Mouse (Mus musculus) kidney, adult 2 months (tissue): Measurements from ENCODE around the gene Zmym4.
A peak's percentile ranks its signal among the peaks of the same experiment; 100 is the strongest.
"Not testable (repeated sequence)": the region's sequence is repeated elsewhere in the genome, so short reads cannot be mapped to it uniquely, and the experiment has no call there.

Experiments used
- CTCF ChIP-seq: fragments of 200-500 bp; conservative IDR thresholded peaks from 2 replicates; pipeline ENCODE4 v1.5.1; 2011; ENCODE audit warnings: low read depth, mild to moderate bottlenecking, control low read depth, low read length, moderate library complexity, mixed read lengths; ENCODE audit not compliant: insufficient read depth, insufficient read length
- POLR2A ChIP-seq: fragments of 200-500 bp; IDR thresholded peaks from one replicate; pipeline ENCODE4 v1.6.1; 2011; ENCODE audit warnings: low read depth, low read length, control low read depth

DNA sequence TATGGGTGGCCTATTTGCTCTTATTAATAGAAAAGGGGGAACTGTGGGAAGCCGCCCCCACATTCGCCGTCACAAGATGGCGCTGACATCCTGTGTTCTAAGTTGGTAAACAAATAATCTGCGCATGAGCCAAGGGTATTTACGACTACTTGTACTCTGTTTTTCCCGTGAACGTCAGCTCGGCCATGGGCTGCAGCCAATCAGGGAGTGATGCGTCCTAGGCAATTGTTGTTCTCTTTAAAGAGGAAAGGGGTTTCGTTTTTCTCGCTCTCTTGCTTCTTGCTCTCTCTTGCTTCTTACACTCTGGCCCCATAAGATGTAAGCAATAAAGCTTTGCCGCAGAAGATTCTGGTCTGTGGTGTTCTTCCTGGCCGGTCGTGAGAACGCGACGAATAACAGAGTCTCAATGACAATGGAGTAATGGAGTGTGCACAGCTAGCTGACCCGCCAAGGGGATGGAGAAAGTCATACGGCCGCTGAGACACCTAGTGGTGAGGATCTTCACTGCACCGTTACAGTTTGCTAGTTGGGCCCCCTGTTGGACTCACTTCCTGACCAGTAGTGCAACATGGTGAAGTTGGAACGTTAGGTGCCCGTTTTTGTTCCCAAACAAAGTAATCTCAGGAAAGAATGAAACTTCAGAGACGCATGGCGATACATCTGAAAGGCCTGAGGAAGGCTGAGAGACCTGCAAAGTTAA lies 47.5 kb upstream of the Zmym4 start:
- peak; percentile 87 for TF ChIP-seq CTCF
- TF ChIP-seq POLR2A = not testable (repeated sequence)
